Mouse (Mus musculus): ENCODE measurements around the gene Med9.

The Med9 gene

GRCm38 (mm10) chr11:60004716-60005115 lies 56.7 kb downstream of the Med9 start:
- DNase-seq, result no peak

- no peak for DNase-seq
Observed at GRCm38 (mm10) chr11:60005866-60006265, 57.9 kb downstream of the Med9 start.

GRCm38 (mm10) chr11:60009451-60009850 lies 61.4 kb downstream of the Med9 start:
- DNase-seq, result no peak

- DNase-seq, result no peak
Observed at GRCm38 (mm10) chr11:60011516-60011915, 63.5 kb downstream of the Med9 start.

All from kidney, adult 18-20 months (tissue).